Mouse (Mus musculus) MEL (cell line): ENCODE measurements around the gene Ovol3. TPM values are rescaled to one million over a fixed set of nuclear protein-coding genes. Genes with fewer than 3 reads are reported as not detected.

ENCODE experiments used
- DNase-seq: peaks from one replicate; pipeline ENCODE4 v3.0.0; 2011; ENCODE audit warnings: low read depth, low spot score
- H3K27ac ChIP-seq: 2 replicates; pipeline ENCODE4 v1.5.1; 2012; ENCODE audit warnings: low read depth, mild to moderate bottlenecking, control low read depth, low read length, moderate library complexity; ENCODE audit not compliant: control insufficient read depth
- H3K27me3 ChIP-seq, 2 experiments: fragments of 150-350 bp in 1 of 2; sonication (generic) in 1 of 2; 2 replicates each; pipeline ENCODE4 v1.6.1; 2012; ENCODE audit warnings: low read length in 2 of 2, mild to moderate bottlenecking in 2 of 2, improper control_type of control experiment in 1 of 2, moderate library complexity in 1 of 2; ENCODE audit not compliant: insufficient read depth in 2 of 2, control insufficient read depth in 1 of 2
- H3K36me3 ChIP-seq, 2 experiments: 2 replicates each; pipeline ENCODE4 v1.6.1; 2012 to 2014; ENCODE audit warnings: low read length in 2 of 2, improper control_type of control experiment in 1 of 2, inconsistent platforms in 1 of 2, mild to moderate bottlenecking in 1 of 2; ENCODE audit not compliant: insufficient read depth in 2 of 2, control insufficient read depth in 1 of 2
- H3K4me1 ChIP-seq, 2 experiments: fragments of 150-350 bp in 1 of 2; sonication (generic) in 1 of 2; 2 replicates each; pipeline ENCODE4 v1.6.1; 2012; ENCODE audit warnings: low read length in 2 of 2, improper control_type of control experiment in 1 of 2, mild to moderate bottlenecking in 1 of 2; ENCODE audit not compliant: insufficient read depth in 2 of 2, control insufficient read depth in 1 of 2
- H3K4me3 ChIP-seq, 2 experiments: fragments of 150-350 bp in 1 of 2; sonication (generic) in 1 of 2; 2 replicates each; pipeline ENCODE4 v1.5.1; 2012; ENCODE audit warnings: low read depth in 2 of 2, low read length in 2 of 2, mild to moderate bottlenecking in 2 of 2, moderate library complexity in 2 of 2, control low read depth in 1 of 2, improper control_type of control experiment in 1 of 2; ENCODE audit not compliant: control insufficient read depth in 1 of 2, insufficient read depth in 1 of 2
- H3K79me2 ChIP-seq: 2 replicates; pipeline ENCODE4 v1.6.1; 2012; ENCODE audit warnings: mild to moderate bottlenecking, low read length, moderate library complexity; ENCODE audit not compliant: control insufficient read depth, poor library complexity, insufficient read depth
- H3K9ac ChIP-seq: 2 replicates; pipeline ENCODE4 v1.6.1; 2012; ENCODE audit warnings: low read depth, mild to moderate bottlenecking, control low read depth, low read length, moderate library complexity; ENCODE audit not compliant: control insufficient read depth, poor library complexity, severe bottlenecking
- H3K9me3 ChIP-seq: fragments of 150-350 bp; sonication (generic); replicated peaks from 2 replicates; pipeline ENCODE4 v1.6.1; 2012; ENCODE audit warnings: mild to moderate bottlenecking, low read length, improper control_type of control experiment, moderate library complexity; ENCODE audit not compliant: insufficient read depth
- BHLHE40 ChIP-seq: IDR thresholded peaks from 2 replicates; pipeline ENCODE4 v1.6.1; 2012; ENCODE audit warnings: low read depth, mild to moderate bottlenecking, inconsistent platforms, low read length, improper control_type of control experiment, borderline replicate concordance
- ELF1 ChIP-seq: IDR thresholded peaks from 2 replicates; pipeline ENCODE4 v1.6.1; 2014; ENCODE audit warnings: low read depth, mild to moderate bottlenecking, inconsistent platforms, low read length, improper control_type of control experiment, moderate library complexity
- GABPA ChIP-seq: IDR thresholded peaks from 2 replicates; pipeline ENCODE4 v1.6.1; 2012; ENCODE audit warnings: low read depth, mild to moderate bottlenecking, inconsistent platforms, low read length, improper control_type of control experiment, moderate library complexity
- GATA1 ChIP-seq: IDR thresholded peaks from 2 replicates; pipeline ENCODE4 v1.6.1; 2011; ENCODE audit warnings: low read depth, low read length, improper control_type of control experiment
- JUND ChIP-seq: IDR thresholded peaks from 2 replicates; pipeline ENCODE4 v1.6.1; 2011; ENCODE audit warnings: low read depth, mild to moderate bottlenecking, improper control_type of control experiment, low read length
- MAZ ChIP-seq: IDR thresholded peaks from 2 replicates; pipeline ENCODE4 v1.6.1; 2012; ENCODE audit warnings: low read depth, mild to moderate bottlenecking, inconsistent platforms, low read length, improper control_type of control experiment
- MXI1 ChIP-seq: IDR thresholded peaks from 2 replicates; pipeline ENCODE4 v1.6.1; 2011; ENCODE audit warnings: mild to moderate bottlenecking, low read depth, low read length, improper control_type of control experiment
- NELFE ChIP-seq: IDR thresholded peaks from 2 replicates; pipeline ENCODE4 v1.6.1; 2011; ENCODE audit warnings: low read depth, low read length, improper control_type of control experiment
- NRF1 ChIP-seq: IDR thresholded peaks from 2 replicates; pipeline ENCODE4 v1.6.1; 2014; ENCODE audit warnings: low read depth, mild to moderate bottlenecking, inconsistent platforms, low read length, improper control_type of control experiment, moderate library complexity; ENCODE audit not compliant: poor library complexity, insufficient read depth, severe bottlenecking
- POLR2A ChIP-seq, 2 experiments: IDR thresholded peaks; 2 replicates each; pipeline ENCODE4 v1.6.1; 2011 to 2012; ENCODE audit warnings: low read length in 2 of 2, mild to moderate bottlenecking in 2 of 2, control low read depth in 1 of 2, improper control_type of control experiment in 1 of 2, low read depth in 1 of 2, moderate library complexity in 1 of 2; ENCODE audit not compliant: control insufficient read depth in 1 of 2, insufficient read depth in 1 of 2, poor library complexity in 1 of 2
- RCOR1 ChIP-seq: IDR thresholded peaks from 2 replicates; pipeline ENCODE4 v1.6.1; 2012; ENCODE audit warnings: low read depth, mild to moderate bottlenecking, inconsistent platforms, low read length, improper control_type of control experiment
- SIN3A ChIP-seq: IDR thresholded peaks from 2 replicates; pipeline ENCODE4 v1.6.1; 2012; ENCODE audit warnings: low read length, improper control_type of control experiment, inconsistent platforms
- SMC3 ChIP-seq: IDR thresholded peaks from 2 replicates; pipeline ENCODE4 v1.6.1; 2011; ENCODE audit warnings: low read depth, low read length, improper control_type of control experiment
- TCF12 ChIP-seq: IDR thresholded peaks from 2 replicates; pipeline ENCODE4 v1.6.1; 2014; ENCODE audit warnings: low read depth, mild to moderate bottlenecking, inconsistent platforms, low read length, improper control_type of control experiment, moderate library complexity
- ZKSCAN1 ChIP-seq: IDR thresholded peaks from 2 replicates; pipeline ENCODE4 v1.6.1; 2012; ENCODE audit warnings: low read depth, mild to moderate bottlenecking, inconsistent platforms, low read length, improper control_type of control experiment, moderate library complexity
- ZMIZ1 ChIP-seq: IDR thresholded peaks from 2 replicates; pipeline ENCODE4 v1.6.1; 2012; ENCODE audit warnings: low read depth, mild to moderate bottlenecking, inconsistent platforms, low read length, improper control_type of control experiment, moderate library complexity
- polyA plus RNA-seq, 2 experiments: library from polyadenylated mRNA; stranded (reverse) in 1 of 2; unstranded in 1 of 2; fragments of >175 nt in 1 of 2; fragments of >200 nt in 1 of 2; gene quantifications; 2 replicates each; pipeline versions ENCODE4 v1.2.1 to v1.2.4; 2012; ENCODE audit warnings: low replicate concordance in 2 of 2, low read depth in 1 of 2; ENCODE audit not compliant: insufficient read length in 2 of 2, insufficient read depth in 1 of 2, missing spikeins in 1 of 2
- total RNA-seq: library from RNA; depleted of rRNA; stranded (reverse); fragments of 300-350 nt; gene quantifications from 2 replicates; pipeline ENCODE4 v1.2.3, GENCODE M21; 2012

Gene Ovol3
- total and polyA plus RNA-seq, 3 experiments = 0.17 TPM; not detected in 2

GRCm38 (mm10) chr7:30193013-30193412 is 42.5 kb downstream of the Ovol3 start:
- TF ChIP-seq MXI1 (no peak), ZMIZ1 (no peak), SIN3A (no peak)
- peaks cover 0 to 17% of the 10 kb centered on the region in 2 experiments; a peak in 3 of 4 replicates for H3K4me1 ChIP-seq

GRCm38 (mm10) chr7:30192088-30192487 is 43.4 kb downstream of the Ovol3 start:
- no peak for TF ChIP-seq SIN3A
- no peaks in the 10 kb centered on the region for H3K27me3 ChIP-seq
- H3K79me2 ChIP-seq = peaks cover 9% of the 10 kb centered on the region
- H3K4me3 ChIP-seq = no peak overlapping the region
- no peak overlapping the region for H3K27ac ChIP-seq
- peaks cover 2 to 12% of the 10 kb centered on the region in 2 experiments for H3K36me3 ChIP-seq
- no peak overlapping the region for H3K9ac ChIP-seq
- peaks cover 0 to 17% of the 10 kb centered on the region in 2 experiments; a peak in 2 of 4 replicates for H3K4me1 ChIP-seq
- no peaks in the 10 kb centered on the region for H3K9me3 ChIP-seq
- DNase-seq = no peak

More at GRCm38 (mm10) chr7:30193013-30193412, 42.5 kb downstream of the Ovol3 start:
- H3K4me3 ChIP-seq = no peak overlapping the region; a peak in 1 of 4 replicates
- peaks cover 9% of the 10 kb centered on the region for H3K79me2 ChIP-seq
- no peaks in the 10 kb centered on the region for H3K9me3 ChIP-seq
- DNase-seq = no peak
- H3K36me3 ChIP-seq = peaks cover 2 to 12% of the 10 kb centered on the region in 2 experiments; a peak in 3 of 4 replicates
- no peaks in the 10 kb centered on the region for H3K27me3 ChIP-seq
- no peak overlapping the region; the same call in 1 of the 2 replicates for H3K9ac ChIP-seq
- H3K27ac ChIP-seq = no peak overlapping the region

DNA sequence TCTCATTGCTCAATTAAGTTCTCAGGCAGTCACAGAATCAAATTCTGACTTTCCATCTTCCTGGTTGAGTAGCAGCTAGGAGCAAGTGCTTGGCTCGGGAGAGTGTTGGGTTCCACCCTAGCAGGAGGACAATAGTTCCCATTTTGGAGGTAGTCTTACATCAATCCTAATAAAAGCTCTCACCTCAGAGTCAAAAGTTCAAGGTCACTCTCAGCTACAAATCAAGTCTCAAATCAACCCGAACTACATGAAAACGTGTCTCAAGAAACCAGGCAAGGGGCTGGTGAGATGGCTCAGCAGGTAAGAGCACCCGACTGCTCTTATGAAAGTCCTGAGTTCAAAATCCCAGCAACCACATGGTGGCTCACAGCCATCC is 46.4 kb downstream of the Ovol3 start:
- Histone ChIP-seq H3K27me3 (no peaks in the 10 kb centered on the region), H3K9me3 (no peaks in the 10 kb centered on the region), H3K79me2 (peaks cover 5% of the 10 kb centered on the region; the same call in 1 of the 2 replicates), H3K4me1 (peaks cover 0 to 10% of the 10 kb centered on the region in 2 experiments; a peak in 2 of 4 replicates), H3K4me3 (no peak overlapping the region), H3K36me3 (peaks cover 3 to 5% of the 10 kb centered on the region in 2 experiments), H3K27ac (no peak overlapping the region), H3K9ac (no peak overlapping the region)
- TF ChIP-seq BHLHE40 (no peak), ELF1 (no peak), MAZ (no peak), NRF1 (no peak), MXI1 (no peak), POLR2A (IDR thresholded peaks at IDR 0.05; ENCODE audit: control insufficient read depth in 1 of 2, insufficient read depth in 1 of 2, low read depth in 1 of 2, low read length in 2 of 2, poor library complexity in 1 of 2) (no peak), GATA1 (no peak), SMC3 (no peak), RCOR1 (no peak), NELFE (no peak), JUND (no peak), ZKSCAN1 (no peak), TCF12 (no peak), GABPA (no peak)
- no peak for DNase-seq
